Mouse (Mus musculus) left cerebral cortex, adult 6 months (tissue): Measurements from ENCODE around the gene Slc2a6. TPM values are rescaled to one million over a fixed set of nuclear protein-coding genes. Genes with fewer than 3 reads are reported as not detected.

Experiments used
- long read RNA-seq, 2 experiments: library from polyadenylated mRNA; unstranded; transcript quantifications; one replicate each; pipeline ENCODE4 v2.0.0; 2019 to 2020
- polyA plus RNA-seq: library from polyadenylated mRNA; unstranded; fragments of <200 nt; fragmentation: Nextera tagmentation; gene quantifications from 2 replicates; pipeline ENCODE4 v1.2.3, GENCODE M21; 2021

Gene Slc2a6
- 24.5 and 26.3 TPM in 2 replicates for polyA plus RNA-seq
- long read RNA-seq, experiment 1, transcript Slc2a6-201 (10 exons, 2,138 nt): major isoform, 72 of 130 reads
- long read RNA-seq, experiment 1, partial matches to known transcripts: 18 of 130 reads
- long read RNA-seq, experiment 1, other reads (novel, unspliced or antisense): 37 of 130 reads
- long read RNA-seq, experiment 2, transcript Slc2a6-201 (10 exons, 2,138 nt): major isoform, 12 of 21 reads
- long read RNA-seq, experiment 2, partial matches to known transcripts: 6 of 21 reads
- long read RNA-seq, experiment 2, other reads (novel, unspliced or antisense): 2 of 21 reads

GRCm38 (mm10) chr2:27027618-27028436, at the start of gene Slc2a6:
Gene Slc2a6 (minus strand): TSS chr2:27027998.

GRCm38 (mm10) chr2:27071978-27072377, 44.2 kb upstream of the Slc2a6 start, which contains the start of gene Mymk:
Gene Mymk (minus strand): TSS chr2:27072179.

GRCm38 (mm10) chr2:27009714-27010244, 18.0 kb downstream of the Slc2a6 start, which contains the start of gene Cacfd1:
Gene Cacfd1 (plus strand): TSS chr2:27009926.

GRCm38 (mm10) chr2:26973116-26973515, 54.7 kb downstream of the Slc2a6 start, which contains the start of gene Adamts13:
Gene Adamts13 (plus strand): TSS chr2:26973416.

Other genes starting within 250 kb of the Slc2a6 start
- gene Abo, start 163.0 kb downstream of the Slc2a6 start, polyA plus RNA-seq: not detected in 2 replicates
- 6.3 and 7.2 TPM in 2 replicates for gene Surf6, start 125.1 kb downstream of the Slc2a6 start, polyA plus RNA-seq
- gene Med22, start 117.3 kb downstream of the Slc2a6 start, polyA plus RNA-seq: 49.3 and 51.7 TPM in 2 replicates
- 264 and 364 TPM in 2 replicates for gene Rpl7a, start 117.2 kb downstream of the Slc2a6 start, polyA plus RNA-seq
- gene Surf2, start 111.6 kb downstream of the Slc2a6 start, polyA plus RNA-seq: 31.4 and 37.8 TPM in 2 replicates
- 146 and 154 TPM in 2 replicates for gene Surf1, start 111.5 kb downstream of the Slc2a6 start, polyA plus RNA-seq
- gene Surf4, start 94.1 kb downstream of the Slc2a6 start, polyA plus RNA-seq: 57.1 and 82.6 TPM in 2 replicates
- gene Stkld1, start 94.0 kb downstream of the Slc2a6 start, polyA plus RNA-seq: 0.08 and 0.23 TPM in 2 replicates
- gene Rexo4, start 63.6 kb downstream of the Slc2a6 start, polyA plus RNA-seq: 33.9 and 41.7 TPM in 2 replicates
- 7.2 and 7.7 TPM in 2 replicates for gene Adamts13, start 54.6 kb downstream of the Slc2a6 start, polyA plus RNA-seq
- 50.6 and 54.3 TPM in 2 replicates for gene Cacfd1, start 18.1 kb downstream of the Slc2a6 start, polyA plus RNA-seq
- 0.20 and 0.31 TPM in 2 replicates for gene Mymk, start 44.2 kb upstream of the Slc2a6 start, polyA plus RNA-seq
- gene Adamtsl2, start 51.4 kb upstream of the Slc2a6 start, polyA plus RNA-seq: 21.2 and 33.4 TPM in 2 replicates
- 69.7 and 105 TPM in 2 replicates for gene Fam163b, start 114.5 kb upstream of the Slc2a6 start, polyA plus RNA-seq
- 0.26 and 0.27 TPM in 2 replicates for gene Dbh, start 137.2 kb upstream of the Slc2a6 start, polyA plus RNA-seq
- 2.7 and 3.6 TPM in 2 replicates for gene Sardh, start 220.3 kb upstream of the Slc2a6 start, polyA plus RNA-seq